In the genomic region with DNA sequence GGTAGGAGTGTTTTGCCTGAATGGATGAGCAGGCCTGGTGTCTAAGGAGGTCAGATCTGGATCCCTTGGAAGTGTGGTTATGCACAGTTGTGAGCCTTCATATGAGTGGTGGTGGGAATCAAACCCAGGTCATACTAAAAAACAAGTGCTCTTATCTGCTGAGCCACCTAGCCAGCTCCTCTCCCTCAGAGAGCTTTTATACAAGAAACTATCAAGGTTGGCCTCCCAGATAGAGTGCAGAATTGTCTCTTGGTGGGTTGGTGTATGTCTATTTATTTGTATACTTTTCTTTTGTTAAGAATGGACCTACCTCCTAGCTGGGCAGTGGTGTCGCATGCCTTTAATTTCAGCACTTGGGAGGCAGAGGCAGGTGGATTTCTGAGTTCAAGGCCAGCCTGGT, we compare ENCODE assay signal across 18 mouse cellular contexts. TPM values are rescaled to one million over a fixed set of nuclear protein-coding genes. Genes with fewer than 3 reads are reported as not detected.
DNase-seq lines count a peak whose midpoint lies in the region; ATAC-seq and TF ChIP-seq lines count a peak whose summit lies in the region.
"Had no signal": no experiment of that assay in that cellular context is flagged by ENCODE, and none has a peak within 500 bp of the region (broad histone marks: within the 10 kb centered on the region; RNA-seq: fewer than 3 reads in every experiment).

No protein-coding gene starts in this region.

- no peak for TF ChIP-seq RAD21 in MEL (IDR thresholded peaks at IDR 0.05; ENCODE audit: low read depth, low read length)

- H3K4me3 ChIP-seq in gastrocnemius, adult 2 months: no peak overlapping the region
- H3K4me3 ChIP-seq in MEL (ENCODE audit: control insufficient read depth in 1 of 2, insufficient read depth in 1 of 2, low read depth in 2 of 2, low read length in 2 of 2): peak overlapping the region in 1 of 2 experiments; percentile 30; a peak in 3 of 4 replicates
- no peak overlapping the region for H3K4me3 ChIP-seq in intestine, embryonic 16.5 days (ENCODE audit: low read length)
- no peak overlapping the region for H3K4me3 ChIP-seq in liver, embryonic 16.5 days (ENCODE audit: low read depth, low read length)
- H3K4me3 ChIP-seq: embryonic facial prominence, embryonic 10.5 days; heart, embryonic 12.5 days; hindbrain, embryonic 10.5 days had no signal

- TF ChIP-seq EP300 in MEL (IDR thresholded peaks at IDR 0.05; ENCODE audit: low read depth in 1 of 2, low read length in 2 of 2): peak; percentile 45 to 50; a peak in 3 of 4 replicates

- 85% methylated on average over 1 of the region's 1 CpGs for WGBS in intestine, embryonic 16.5 days
- 40% methylated on average over 1 of the region's 1 CpGs for WGBS in liver, embryonic 16.5 days (ENCODE audit: insufficient replicate concordance)

- H3K27ac ChIP-seq in gastrocnemius, adult 2 months: peak overlapping the region; percentile 10; the same call in 1 of the 2 replicates
- H3K27ac ChIP-seq in MEL (ENCODE audit: control insufficient read depth, low read depth, low read length): peak overlapping the region; percentile 98
- H3K27ac ChIP-seq in intestine, embryonic 16.5 days (ENCODE audit: low read length): peak overlapping the region; percentile 98
- H3K27ac ChIP-seq in liver, embryonic 16.5 days (ENCODE audit: low read length): peak overlapping the region; percentile 100
- H3K27ac ChIP-seq: embryonic facial prominence, embryonic 10.5 days; hindbrain, embryonic 10.5 days had no signal

- H3K9me3 ChIP-seq in MEL (replicated peaks; ENCODE audit: insufficient read depth, low read length): no peaks in the 10 kb centered on the region
- no peaks in the 10 kb centered on the region for H3K9me3 ChIP-seq in intestine, embryonic 16.5 days (ENCODE audit: control insufficient read depth, low read length)
- no peaks in the 10 kb centered on the region for H3K9me3 ChIP-seq in liver, embryonic 16.5 days (replicated peaks; ENCODE audit: control insufficient read depth, low read length)
- H3K9me3 ChIP-seq: embryonic facial prominence, embryonic 10.5 days; heart, embryonic 12.5 days; hindbrain, embryonic 10.5 days had no signal

- no peak for DNase-seq in gastrocnemius, adult 2 months
- DNase-seq in gastrocnemius, postnatal 36 days: no peak
- peak; percentile 77 for DNase-seq in MEL (ENCODE audit: low read depth, low spot score)
- DNase-seq in adrenal gland, postnatal 25 days: no peak
- DNase-seq in lung, postnatal 14 days: no peak
- DNase-seq in heart, adult 8-10 months (ENCODE audit: low spot score): no peak
- DNase-seq: cerebellum, postnatal 25 days; gastrocnemius, postnatal 25 days; kidney, adult 11 months; layer of hippocampus, postnatal 36 days; left cerebral cortex, postnatal 4 days; lung, embryonic 14.5 days; thymus, adult 2 months had no signal

- H3K4me1 ChIP-seq in MEL (ENCODE audit: control insufficient read depth in 1 of 2, insufficient read depth in 2 of 2, low read length in 2 of 2): peaks cover 21 to 45% of the 10 kb centered on the region in 2 experiments
- H3K4me1 ChIP-seq in intestine, embryonic 16.5 days (ENCODE audit: control insufficient read depth, insufficient read depth, low read length): peaks cover 34% of the 10 kb centered on the region
- H3K4me1 ChIP-seq in liver, embryonic 16.5 days (ENCODE audit: control insufficient read depth, low read depth, low read length): peaks cover 52% of the 10 kb centered on the region

- peaks cover 33% of the 10 kb centered on the region for H3K79me2 ChIP-seq in MEL (ENCODE audit: control insufficient read depth, insufficient read depth, low read length, poor library complexity)

- H3K27me3 ChIP-seq in MEL (ENCODE audit: control insufficient read depth in 1 of 2, insufficient read depth in 2 of 2, low read length in 2 of 2): no peaks in the 10 kb centered on the region
- no peaks in the 10 kb centered on the region for H3K27me3 ChIP-seq in intestine, embryonic 16.5 days (replicated peaks; ENCODE audit: control insufficient read depth, insufficient read depth, low read length)
- H3K27me3 ChIP-seq in liver, embryonic 16.5 days (ENCODE audit: control insufficient read depth, insufficient read depth, low read depth, low read length): no peaks in the 10 kb centered on the region
- H3K27me3 ChIP-seq: heart, embryonic 12.5 days had no signal

- no peak for TF ChIP-seq CTCF in gastrocnemius, adult 2 months (IDR thresholded peaks at IDR 0.05)
- TF ChIP-seq CTCF in MEL (IDR thresholded peaks at IDR 0.05 in 2 of 3, conservative IDR thresholded peaks at IDR 0.05 in 1 of 3; ENCODE audit: control insufficient read depth in 1 of 3, insufficient read depth in 1 of 3, low read depth in 2 of 3, low read length in 3 of 3, poor library complexity in 1 of 3, severe bottlenecking in 1 of 3): no peak

- H3K4me2 ChIP-seq in intestine, embryonic 16.5 days (ENCODE audit: low read depth, low read length): no peak overlapping the region; the same call in 1 of the 2 replicates
- H3K4me2 ChIP-seq in liver, embryonic 16.5 days (ENCODE audit: low read depth, low read length): peak overlapping the region; percentile 63
- H3K4me2 ChIP-seq: heart, embryonic 12.5 days; lung, embryonic 14.5 days had no signal

- peaks cover 0 to 41% of the 10 kb centered on the region in 2 experiments; a peak in 2 of 4 replicates for H3K36me3 ChIP-seq in MEL (ENCODE audit: control insufficient read depth in 1 of 2, insufficient read depth in 2 of 2, low read length in 2 of 2)
- no peaks in the 10 kb centered on the region for H3K36me3 ChIP-seq in intestine, embryonic 16.5 days (ENCODE audit: control insufficient read depth, insufficient read depth, low read length)
- peaks cover 13% of the 10 kb centered on the region for H3K36me3 ChIP-seq in liver, embryonic 16.5 days (ENCODE audit: control insufficient read depth, insufficient read depth)

- intact Hi-C loops in gastrocnemius, adult 2 months (cut with DNase I): no loop called here
- intact Hi-C loops in gastrocnemius, postnatal 36 days (cut with DNase I): no loop called here

- ATAC-seq in intestine, embryonic 16.5 days: no peak
- ATAC-seq in liver, embryonic 16.5 days (ENCODE audit: low read depth): no peak

- peak overlapping the region; percentile 53 for H3K9ac ChIP-seq in MEL (ENCODE audit: control insufficient read depth, low read depth, low read length, poor library complexity, severe bottlenecking)
- peak overlapping the region; percentile 29; the same call in 1 of the 2 replicates for H3K9ac ChIP-seq in intestine, embryonic 16.5 days (ENCODE audit: low read depth, low read length)
- peak overlapping the region; percentile 50 for H3K9ac ChIP-seq in liver, embryonic 16.5 days (ENCODE audit: low read depth, low read length)
- H3K9ac ChIP-seq: lung, embryonic 14.5 days had no signal

- 0 out of 4 replicates have a peak, but pooled peaks of 1 of the 2 experiments have one; percentile 18 for TF ChIP-seq POLR2A in MEL (IDR thresholded peaks at IDR 0.05; ENCODE audit: control insufficient read depth in 1 of 2, insufficient read depth in 1 of 2, low read depth in 1 of 2, low read length in 2 of 2, poor library complexity in 1 of 2)

RNA-seq across cellular contexts. Expression of gene Usp4, which starts 3.8 kb away (rescaled TPM):
- 10 to 100 TPM; 68.7 to 74.6 TPM for total RNA-seq in gastrocnemius, adult 2 months (2021)
- total RNA-seq in gastrocnemius, postnatal 36 days (2021): 10 to 100 TPM; 61.5 to 70.3 TPM
- 85.4 and 88.4 TPM in 2 replicates for total RNA-seq in MEL (2012; rRNA removed)
- polyA plus RNA-seq in MEL (2012; ENCODE audit: insufficient read depth in 1 of 2, insufficient read length in 2 of 2, low read depth in 1 of 2, low replicate concordance in 2 of 2, missing spikeins in 1 of 2): 100 to 1,000 TPM in 1 of 2 experiments, not detected in 1; 128 TPM
- polyA plus RNA-seq in intestine, embryonic 16.5 days (2015; fragmentation: Nextera tagmentation; extraction: Ambion mirVana): 84.4 and 92.1 TPM in 2 replicates
- polyA plus RNA-seq in liver, embryonic 16.5 days (2015; fragmentation: Nextera tagmentation; extraction: Ambion mirVana): 61.7 and 68.8 TPM in 2 replicates
- total RNA-seq in adrenal gland, postnatal 25 days (2021): 113 and 114 TPM in 2 replicates
- 10 to 100 TPM; 77.0 to 83.3 (median 79.8) TPM for total RNA-seq in heart, adult 8-10 months (2022)

RNA-seq across cellular contexts. Expression of gene Gpx1, which starts 5.1 kb away (rescaled TPM):
- 10 to 100 TPM; 54.9 to 69.4 TPM for total RNA-seq in gastrocnemius, adult 2 months (2021)
- total RNA-seq in gastrocnemius, postnatal 36 days (2021): 10 to 100 TPM; 60.9 to 78.2 TPM
- 1,163 and 1,351 TPM in 2 replicates for total RNA-seq in MEL (2012; rRNA removed)
- 1,000 to 10,000 TPM; 1,085 to 1,266 TPM for polyA plus RNA-seq in MEL (2012; ENCODE audit: insufficient read depth in 1 of 2, insufficient read length in 2 of 2, low read depth in 1 of 2, low replicate concordance in 2 of 2, missing spikeins in 1 of 2)
- 1,298 and 1,315 TPM in 2 replicates for polyA plus RNA-seq in intestine, embryonic 16.5 days (2015; fragmentation: Nextera tagmentation; extraction: Ambion mirVana)
- polyA plus RNA-seq in liver, embryonic 16.5 days (2015; fragmentation: Nextera tagmentation; extraction: Ambion mirVana): 5,943 and 6,062 TPM in 2 replicates
- 711 and 722 TPM in 2 replicates for total RNA-seq in adrenal gland, postnatal 25 days (2021)
- 100 to 1,000 TPM in 1 of 4 experiments, 10 to 100 TPM in 3; 67.6 to 101 (median 81.7) TPM for total RNA-seq in heart, adult 8-10 months (2022)

RNA-seq across cellular contexts. Expression of gene Tcta, which starts 37.9 kb away (rescaled TPM):
- 10 to 100 TPM; 27.0 to 35.1 TPM for total RNA-seq in gastrocnemius, adult 2 months (2021)
- 10 to 100 TPM; 24.9 to 25.1 TPM for total RNA-seq in gastrocnemius, postnatal 36 days (2021)
- 3.4 and 4.9 TPM in 2 replicates for total RNA-seq in MEL (2012; rRNA removed)
- polyA plus RNA-seq in MEL (2012; ENCODE audit: insufficient read depth in 1 of 2, insufficient read length in 2 of 2, low read depth in 1 of 2, low replicate concordance in 2 of 2, missing spikeins in 1 of 2): 1 to 10 TPM in 1 of 2 experiments, not detected in 1; 7.0 TPM
- polyA plus RNA-seq in intestine, embryonic 16.5 days (2015; fragmentation: Nextera tagmentation; extraction: Ambion mirVana): 40.9 and 45.1 TPM in 2 replicates
- polyA plus RNA-seq in liver, embryonic 16.5 days (2015; fragmentation: Nextera tagmentation; extraction: Ambion mirVana): 14.9 and 15.2 TPM in 2 replicates
- 38.9 and 49.8 TPM in 2 replicates for total RNA-seq in adrenal gland, postnatal 25 days (2021)
- total RNA-seq in heart, adult 8-10 months (2022): 10 to 100 TPM; 66.6 to 85.9 (median 81.5) TPM

RNA-seq across cellular contexts. Expression of gene Rhoa, which starts 37.9 kb away (rescaled TPM):
- 100 to 1,000 TPM in 1 of 2 experiments, 10 to 100 TPM in 1; 95.0 to 122 TPM for total RNA-seq in gastrocnemius, adult 2 months (2021)
- 10 to 100 TPM; 97.0 to 97.5 TPM for total RNA-seq in gastrocnemius, postnatal 36 days (2021)
- total RNA-seq in MEL (2012; rRNA removed): 80.9 and 83.1 TPM in 2 replicates
- polyA plus RNA-seq in MEL (2012; ENCODE audit: insufficient read depth in 1 of 2, insufficient read length in 2 of 2, low read depth in 1 of 2, low replicate concordance in 2 of 2, missing spikeins in 1 of 2): 100 to 1,000 TPM in 1 of 2 experiments, not detected in 1; 241 TPM
- polyA plus RNA-seq in intestine, embryonic 16.5 days (2015; fragmentation: Nextera tagmentation; extraction: Ambion mirVana): 425 and 427 TPM in 2 replicates
- polyA plus RNA-seq in liver, embryonic 16.5 days (2015; fragmentation: Nextera tagmentation; extraction: Ambion mirVana): 190 and 213 TPM in 2 replicates
- 358 and 378 TPM in 2 replicates for total RNA-seq in adrenal gland, postnatal 25 days (2021)
- 100 to 1,000 TPM; 196 to 229 (median 224) TPM for total RNA-seq in heart, adult 8-10 months (2022)

RNA-seq across cellular contexts. Expression of gene Amt, which starts 47.2 kb away (rescaled TPM):
- total RNA-seq in gastrocnemius, adult 2 months (2021): 1 to 10 TPM; 1.0 to 1.4 TPM
- total RNA-seq in gastrocnemius, postnatal 36 days (2021): 1 to 10 TPM in 1 of 2 experiments, under 1 TPM in 1; 0.94 to 1.3 TPM
- 0.15 and 0.26 TPM in 2 replicates for total RNA-seq in MEL (2012; rRNA removed)
- under 1 TPM in 1 of 2 experiments, not detected in 1; 0.58 TPM for polyA plus RNA-seq in MEL (2012; ENCODE audit: insufficient read depth in 1 of 2, insufficient read length in 2 of 2, low read depth in 1 of 2, low replicate concordance in 2 of 2, missing spikeins in 1 of 2)
- polyA plus RNA-seq in intestine, embryonic 16.5 days (2015; fragmentation: Nextera tagmentation; extraction: Ambion mirVana): 15.5 TPM in 2 replicates
- polyA plus RNA-seq in liver, embryonic 16.5 days (2015; fragmentation: Nextera tagmentation; extraction: Ambion mirVana): 14.4 and 15.0 TPM in 2 replicates
- total RNA-seq in adrenal gland, postnatal 25 days (2021): 5.2 and 7.0 TPM in 2 replicates
- 1 to 10 TPM; 3.8 to 6.5 (median 4.9) TPM for total RNA-seq in heart, adult 8-10 months (2022)

Comparison
In these comparisons a context has a peak if more than half of its experiments do, and no peak if none do; other contexts are left out.
1. H3K27ac ChIP-seq: peak in every context shown above with its lines; median percentile 100 in liver, embryonic 16.5 days; 98 in MEL; 98 in intestine, embryonic 16.5 days; 10 in gastrocnemius, adult 2 months.